8 mouse cellular contexts compared by ENCODE assay signal in the genomic region with DNA sequence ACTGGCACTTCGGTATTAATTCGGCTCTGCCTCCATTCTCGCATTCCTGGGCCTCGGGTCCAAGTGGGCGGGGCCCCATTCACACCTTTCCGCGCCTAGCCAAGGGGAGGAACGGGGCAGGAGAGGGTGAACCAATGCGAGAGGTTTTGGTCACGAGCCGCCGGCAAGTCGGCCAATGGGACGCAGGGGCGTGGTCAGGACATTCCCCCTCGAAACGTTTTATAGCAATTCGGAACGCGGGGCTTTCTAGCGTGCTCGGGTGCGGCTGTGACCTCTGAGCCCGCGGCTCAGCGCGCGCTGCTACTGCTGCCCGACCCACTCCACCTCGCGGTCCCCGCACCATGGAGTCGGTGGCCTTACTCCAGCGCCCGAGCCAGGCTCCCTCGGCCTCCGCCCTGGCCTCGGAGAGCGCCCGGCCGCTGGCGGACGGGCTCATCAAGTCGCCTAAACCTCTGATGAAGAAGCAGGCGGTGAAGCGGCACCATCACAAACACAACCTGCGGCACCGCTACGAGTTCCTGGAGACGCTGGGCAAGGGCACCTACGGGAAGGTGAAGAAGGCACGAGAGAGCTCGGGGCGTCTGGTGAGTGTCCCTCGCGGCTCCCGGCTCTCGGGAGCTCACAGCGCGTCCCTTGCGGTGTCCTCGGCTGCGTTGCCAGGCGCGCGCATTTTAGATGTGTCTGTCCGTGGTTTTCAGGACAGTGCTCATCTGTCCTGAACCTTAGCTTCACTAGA. TPM values are rescaled to one million over a fixed set of nuclear protein-coding genes. Genes with fewer than 3 reads are reported as not detected.
A peak's percentile ranks its signal among the peaks of the same experiment; 100 is the strongest.
DNase-seq lines count a peak whose midpoint lies in the region; ATAC-seq and TF ChIP-seq lines count a peak whose summit lies in the region.

A gene (plus strand): TSS at position 238 of the 736 bp plus-strand sequence.

- in situ Hi-C loops in ES-E14 (cut with MboI; ENCODE audit: low sequenced_read_pairs in 2 of 2, unreplicated experiment in 2 of 2), result no loop called here

- DNase-seq in ES-E14 (ENCODE audit: low read depth, low spot score), result peak; percentile 91
- DNase-seq in cerebellum, adult 11 months, result peak; percentile 79
- peak; percentile 87 for DNase-seq in heart, postnatal 25 days (ENCODE audit: low spot score)
- peak; percentile 70 for DNase-seq in layer of hippocampus, adult 2 months (ENCODE audit: low spot score in 2 of 2)
- peak; percentile 70 for DNase-seq in thymus, postnatal 0 days (ENCODE audit: low spot score)

- no peak for TF ChIP-seq POLR2A in olfactory bulb, adult 2 months (IDR thresholded peaks at IDR 0.05; ENCODE audit: insufficient read depth, low read depth, low read length)

- ATAC-seq in forebrain, embryonic 15.5 days (replicated peaks), result peak; percentile 82
- peak; percentile 68 for ATAC-seq in lung, embryonic 15.5 days (ENCODE audit: borderline replicate concordance, extremely low read depth, low FRiP score, low TSS enrichment)

- under 1% methylated on average over 67 of the region's 67 CpGs for WGBS in forebrain, embryonic 15.5 days
- under 1% methylated on average over 67 of the region's 67 CpGs for WGBS in lung, embryonic 15.5 days
- 4% methylated on average over 67 of the region's 67 CpGs for WGBS in olfactory bulb, adult 2 months

- H3K36me3 ChIP-seq in ES-E14 (ENCODE audit: control insufficient read depth, insufficient read depth, low read length, poor library complexity, severe bottlenecking), result no peaks in the 10 kb centered on the region
- no peaks in the 10 kb centered on the region for H3K36me3 ChIP-seq in forebrain, embryonic 15.5 days
- H3K36me3 ChIP-seq in lung, embryonic 15.5 days, result no peaks in the 10 kb centered on the region

- no peaks in the 10 kb centered on the region for H3K9me3 ChIP-seq in ES-E14 (ENCODE audit: control insufficient read depth, insufficient read depth, low read depth, low read length)
- H3K9me3 ChIP-seq in forebrain, embryonic 15.5 days, result no peaks in the 10 kb centered on the region
- H3K9me3 ChIP-seq in lung, embryonic 15.5 days, result no peaks in the 10 kb centered on the region

- no peak within 1 kb of the TSS for H3K27ac ChIP-seq in ES-E14 (ENCODE audit: insufficient read depth, low read depth, low read length, poor library complexity, severe bottlenecking)
- peak within 1 kb of the TSS; percentile 73 for H3K27ac ChIP-seq in forebrain, embryonic 15.5 days (replicated peaks)
- H3K27ac ChIP-seq in layer of hippocampus, adult 2 months, result no peak within 1 kb of the TSS
- H3K27ac ChIP-seq in lung, embryonic 15.5 days, result peak within 1 kb of the TSS; percentile 92
- no peak within 1 kb of the TSS for H3K27ac ChIP-seq in olfactory bulb, adult 2 months (ENCODE audit: insufficient read depth, low read depth, low read length)

- H3K27me3 ChIP-seq in forebrain, embryonic 15.5 days, result no peaks in the 10 kb centered on the region
- peaks cover 5% of the 10 kb centered on the region; the same call in 1 of the 2 replicates for H3K27me3 ChIP-seq in lung, embryonic 15.5 days

- TF ChIP-seq CTCF in layer of hippocampus, adult 2 months (conservative IDR thresholded peaks at IDR 0.05), result no peak
- no peak for TF ChIP-seq CTCF in olfactory bulb, adult 2 months (IDR thresholded peaks at IDR 0.05; ENCODE audit: insufficient read depth, low read depth, low read length)

- H3K4me3 ChIP-seq in ES-E14 (ENCODE audit: insufficient read depth in 1 of 2, low read depth in 1 of 2, low read length in 2 of 2, poor library complexity in 1 of 2, severe bottlenecking in 1 of 2), result peak within 1 kb of the TSS; percentile 70 to 73
- peak within 1 kb of the TSS; percentile 80 for H3K4me3 ChIP-seq in forebrain, embryonic 15.5 days
- peak within 1 kb of the TSS; percentile 71 for H3K4me3 ChIP-seq in layer of hippocampus, adult 2 months
- peak within 1 kb of the TSS; percentile 66 for H3K4me3 ChIP-seq in lung, embryonic 15.5 days
- peak within 1 kb of the TSS; percentile 48 for H3K4me3 ChIP-seq in olfactory bulb, adult 2 months (ENCODE audit: insufficient read depth, low read depth, low read length)

- peak within 1 kb of the TSS; percentile 69 for H3K9ac ChIP-seq in ES-E14 (ENCODE audit: insufficient read depth, low read depth, low read length, poor library complexity, severe bottlenecking)
- peak within 1 kb of the TSS; percentile 67 for H3K9ac ChIP-seq in forebrain, embryonic 15.5 days (replicated peaks)
- H3K9ac ChIP-seq in lung, embryonic 15.5 days, result peak within 1 kb of the TSS; percentile 62

- peaks cover 5 to 7% of the 10 kb centered on the region in 2 experiments; a peak in 3 of 4 replicates for H3K4me1 ChIP-seq in ES-E14 (ENCODE audit: control insufficient read depth in 2 of 2, insufficient read depth in 2 of 2, low read length in 2 of 2, poor library complexity in 1 of 2)
- H3K4me1 ChIP-seq in forebrain, embryonic 15.5 days, result peaks cover 44% of the 10 kb centered on the region
- peaks cover 55% of the 10 kb centered on the region for H3K4me1 ChIP-seq in lung, embryonic 15.5 days
- H3K4me1 ChIP-seq in olfactory bulb, adult 2 months (ENCODE audit: control insufficient read depth, insufficient read depth, low read length), result peaks cover 18% of the 10 kb centered on the region

- intact Hi-C loops in heart, postnatal 25 days (cut with DNase I), result no loop called here

- peak within 1 kb of the TSS; percentile 74 for H3K4me2 ChIP-seq in forebrain, embryonic 15.5 days (replicated peaks)
- peak within 1 kb of the TSS; percentile 93 for H3K4me2 ChIP-seq in lung, embryonic 15.5 days

TF ChIP-seq in ES-E14, 5 proteins besides CTCF, POLR2A, EP300 and RAD21:
- 0 out of 2 replicates have a peak, but pooled peaks have one; percentile 38 for TF ChIP-seq CHD2 (IDR thresholded peaks at IDR 0.05; ENCODE audit: low read depth, low read length)
- no peak for TF ChIP-seq ZNF384 (IDR thresholded peaks at IDR 0.05; ENCODE audit: low read depth, low read length)

RNA-seq across cellular contexts. Expression of the gene that starts here (rescaled TPM):
- 7.4 and 8.0 TPM in 2 replicates for total RNA-seq in ES-E14 (2012; rRNA removed)
- 15.9 and 16.5 TPM in 2 replicates for polyA plus RNA-seq in forebrain, embryonic 15.5 days (2015; fragmentation: Nextera tagmentation; extraction: Ambion mirVana)
- total RNA-seq in heart, postnatal 25 days (2021), result 1 to 10 TPM; 4.1 to 4.3 TPM
- 1 to 10 TPM in 1 of 2 experiments, under 1 TPM in 1; 0.76 to 1.7 TPM for total RNA-seq in layer of hippocampus, adult 2 months (2021)
- polyA plus RNA-seq in lung, embryonic 15.5 days (2015; fragmentation: Nextera tagmentation; extraction: Ambion mirVana), result 19.5 and 21.1 TPM in 2 replicates
- not detected in 2 replicates for polyA plus RNA-seq in olfactory bulb, adult 2 months (2012; ENCODE audit: insufficient read depth, insufficient read length, low replicate concordance, missing spikeins)
- polyA plus RNA-seq in thymus, postnatal 0 days (2015; fragmentation: Nextera tagmentation; extraction: Ambion mirVana), result 1.7 and 2.2 TPM in 2 replicates

Comparison
In these comparisons a context has a peak if more than half of its experiments do, and no peak if none do; other contexts are left out.
1. H3K27ac ChIP-seq: peak in forebrain, embryonic 15.5 days (single experiment) and lung, embryonic 15.5 days (single experiment); none in ES-E14 (single experiment), layer of hippocampus, adult 2 months (single experiment) and olfactory bulb, adult 2 months (single experiment).
2. Peak in every context shown above with its lines, with median percentiles within 50 percentile points of each other: DNase-seq, H3K4me3 ChIP-seq and H3K9ac ChIP-seq.